Mouse (Mus musculus) T-helper 1 cell (primary cell): Measurements from ENCODE around the gene Olfr279.
"Not testable (repeated sequence)": the region's sequence is repeated elsewhere in the genome, so short reads cannot be mapped to it uniquely, and the experiment has no call there.

Experiments
- in situ Hi-C: fragments of 300-600 bp; cut with MboI, MseI; formaldehyde crosslinking; loops from one replicate; pipeline ENCODE4 v1.15.1; 2025; ENCODE audit warnings: high pct_unique_total_duplicates

Gene Olfr279

GRCm38 (mm10) chr15:98510438-98511385, 18.5 kb downstream of the Olfr279 start:
- in situ Hi-C loops = no loop called here

DNA sequence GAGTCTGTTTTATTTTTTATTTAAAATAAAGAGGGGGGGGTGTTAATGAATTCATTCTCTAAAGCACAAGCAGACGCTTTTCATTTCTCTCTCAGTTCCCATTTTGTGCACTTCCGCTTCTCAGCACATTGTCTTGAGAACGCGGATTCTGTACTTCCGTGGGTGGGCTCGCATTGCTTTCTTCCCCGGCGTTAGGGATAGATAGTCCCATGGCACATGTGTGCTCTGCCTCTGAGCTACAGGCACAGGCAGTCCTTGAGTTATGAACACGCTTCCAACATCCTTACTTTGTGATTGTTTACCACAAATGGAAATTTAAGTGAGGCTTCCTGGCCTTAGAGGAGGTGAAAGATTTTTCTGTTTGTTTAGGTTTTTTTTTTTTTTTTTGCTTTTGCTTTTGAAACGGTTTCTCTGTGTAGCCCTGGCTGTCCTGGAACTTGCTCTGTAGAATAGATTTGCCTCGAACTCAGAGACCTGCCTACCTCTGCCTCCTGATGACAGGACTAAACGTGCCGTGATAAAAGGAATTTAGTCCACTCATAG, 19.3 kb downstream of the Olfr279 start:
- in situ Hi-C loops = no loop called here

- in situ Hi-C loops = no loop called here
Observed at GRCm38 (mm10) chr15:98512232-98512631, 20.0 kb downstream of the Olfr279 start.

- in situ Hi-C loops = no loop called here
Observed at GRCm38 (mm10) chr15:98512799-98513321, 20.7 kb downstream of the Olfr279 start.

GRCm38 (mm10) chr15:98513676-98514075, 21.5 kb downstream of the Olfr279 start:
- in situ Hi-C loops = not testable (repeated sequence)

DNA sequence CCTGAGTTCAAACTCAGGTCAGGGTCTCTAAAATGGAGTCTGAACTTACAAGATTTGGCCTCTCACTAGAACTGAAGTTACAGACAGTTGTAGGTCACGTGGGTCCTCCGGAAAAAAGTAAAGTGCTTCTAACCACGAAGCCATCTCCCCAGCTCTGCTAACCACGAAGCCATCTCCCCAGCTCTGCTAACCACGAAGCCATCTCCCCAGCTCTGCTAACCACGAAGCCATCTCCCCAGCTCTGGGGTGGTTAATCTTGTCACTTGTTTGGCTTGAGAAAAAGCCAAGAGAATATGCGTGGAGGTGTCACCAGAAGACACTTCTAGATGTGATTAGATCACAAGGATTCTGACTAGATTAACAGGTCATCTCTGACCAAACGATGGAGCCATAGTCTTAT, 21.9 kb downstream of the Olfr279 start:
- in situ Hi-C loops = no loop called here

DNA sequence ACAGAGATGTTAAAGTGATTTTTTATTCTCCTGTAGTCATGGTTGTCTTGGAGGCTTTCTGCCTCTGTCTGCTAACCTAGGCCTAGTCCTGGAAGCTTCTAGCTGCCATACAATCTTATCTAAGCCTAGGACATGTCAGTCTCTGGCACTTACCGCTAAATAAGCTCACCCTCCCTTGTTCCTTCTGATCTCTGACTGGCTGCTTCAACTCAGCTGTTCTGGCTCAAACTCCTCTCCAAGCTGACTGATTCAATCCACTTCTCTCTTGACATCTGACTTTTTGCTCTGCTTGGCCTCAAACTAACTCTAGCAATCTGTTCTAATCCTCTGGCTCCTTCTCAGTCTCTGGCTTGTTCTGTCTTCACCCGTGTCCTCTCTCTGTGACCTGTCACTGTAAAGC, 22.6 kb downstream of the Olfr279 start:
- in situ Hi-C loops = not testable (repeated sequence)

DNA sequence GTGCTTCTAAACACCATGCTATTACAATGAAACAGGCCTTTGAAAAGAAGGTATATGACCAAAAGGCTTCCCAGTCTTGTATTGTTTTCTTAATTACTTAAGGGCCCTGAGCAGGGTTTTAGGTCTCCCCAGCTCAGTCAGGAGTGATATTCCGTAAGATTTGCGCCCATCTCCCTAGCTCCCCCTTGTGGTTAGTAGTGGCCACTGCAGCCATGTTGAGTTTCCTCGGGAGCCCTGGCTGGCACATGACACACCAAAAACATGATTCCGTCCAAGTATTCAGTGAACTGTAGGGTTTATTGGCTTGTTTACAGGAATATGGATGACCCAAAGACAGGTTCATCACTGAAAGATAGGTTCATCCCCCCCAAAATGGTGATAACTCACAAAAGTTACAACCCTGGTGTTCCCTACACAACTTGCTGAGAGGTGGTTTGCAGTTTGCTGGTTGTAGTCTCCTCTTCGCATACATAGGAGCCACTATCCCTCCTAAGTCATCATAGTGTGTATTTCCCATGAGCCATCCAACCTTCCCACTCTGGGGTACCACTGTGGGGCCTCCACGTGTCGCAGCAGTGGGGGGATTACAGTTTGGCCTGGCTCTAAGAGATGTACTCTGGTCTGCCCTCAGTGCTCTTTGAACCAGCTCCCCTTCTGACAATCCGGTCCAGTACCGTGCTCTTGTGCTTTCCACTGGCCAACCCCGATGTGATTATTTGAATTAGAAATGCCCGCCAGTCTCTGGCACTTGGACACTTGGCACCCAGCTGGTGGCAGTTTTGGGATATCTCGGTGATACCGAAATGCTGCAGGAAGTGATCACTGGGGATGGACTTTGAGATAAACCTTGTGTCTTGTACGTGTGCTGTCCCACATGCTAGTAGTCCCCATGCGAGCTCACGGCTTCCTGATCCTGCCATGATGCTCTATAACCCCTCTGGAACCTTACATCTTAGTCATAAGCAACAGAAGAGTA, 25.5 kb downstream of the Olfr279 start:
- in situ Hi-C loops = no loop called here

GRCm38 (mm10) chr15:98521245-98521644, 29.0 kb downstream of the Olfr279 start:
- in situ Hi-C loops = no loop called here

DNA sequence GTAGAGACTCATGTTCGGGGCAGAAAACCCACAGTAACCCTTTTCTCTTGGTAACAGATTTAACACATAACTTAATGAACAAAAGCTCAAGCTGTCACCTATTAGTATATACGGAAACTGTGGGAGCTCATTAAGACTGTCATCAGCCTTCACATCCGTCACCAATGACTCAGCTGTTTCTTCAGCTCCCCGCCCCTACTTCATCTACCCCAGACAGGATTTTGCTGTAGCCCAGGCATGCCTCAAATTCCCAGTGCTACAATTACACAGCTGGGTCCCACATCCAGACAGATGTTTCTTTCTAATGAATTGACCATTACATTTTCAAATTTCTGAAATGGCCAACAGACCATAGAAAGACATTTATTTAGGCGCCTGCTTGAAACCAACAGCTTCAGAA, 33.9 kb downstream of the Olfr279 start:
- in situ Hi-C loops = loop anchor here (25.0 kb wide), 1 partner anchor 1461 kb away; no protein-coding TSS in a partner anchor

DNA sequence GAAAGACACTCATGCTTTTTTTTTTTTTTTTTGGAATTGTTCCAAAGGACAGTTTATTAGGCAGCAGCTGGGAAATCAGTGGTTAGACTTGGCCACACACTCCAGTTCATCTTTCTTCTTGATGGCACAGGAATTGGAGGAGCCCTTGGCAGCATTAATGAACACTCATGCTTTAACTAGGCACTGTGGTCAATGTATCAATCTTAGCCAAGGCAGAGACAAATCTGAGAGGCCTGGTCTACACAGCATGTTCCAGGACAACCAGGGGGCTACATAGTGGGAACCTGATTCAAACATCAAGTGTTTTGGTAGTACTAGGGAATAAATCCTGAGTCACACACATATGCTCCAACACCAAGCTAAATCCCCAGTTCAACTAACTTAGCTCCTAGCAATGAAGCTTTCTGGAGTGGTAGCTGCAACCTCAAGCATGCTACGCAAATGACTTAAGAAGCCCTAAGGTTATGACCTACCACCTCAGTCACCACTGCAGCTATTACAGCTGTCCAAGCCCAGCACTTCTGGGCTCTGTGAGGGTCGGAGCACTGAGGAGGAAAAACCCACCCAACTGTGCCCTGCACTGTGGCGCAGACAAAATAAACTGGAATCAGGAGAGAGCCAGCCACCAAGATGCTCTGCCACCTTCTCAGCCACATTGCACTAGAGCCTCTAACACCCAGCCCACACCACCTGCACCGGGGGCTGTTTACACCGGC, 35.0 kb downstream of the Olfr279 start:
- in situ Hi-C loops = loop anchor here (25.0 kb wide), 1 partner anchor 1460 kb away; no protein-coding TSS in a partner anchor

- in situ Hi-C loops = loop anchor here (25.0 kb wide), 1 partner anchor 1459 kb away; no protein-coding TSS in a partner anchor
Observed at GRCm38 (mm10) chr15:98528066-98528563, 35.9 kb downstream of the Olfr279 start.

GRCm38 (mm10) chr15:98532281-98532680, 40.1 kb downstream of the Olfr279 start:
- in situ Hi-C loops = loop anchor here (25.0 kb wide), 1 partner anchor 1455 kb away; no protein-coding TSS in a partner anchor

DNA sequence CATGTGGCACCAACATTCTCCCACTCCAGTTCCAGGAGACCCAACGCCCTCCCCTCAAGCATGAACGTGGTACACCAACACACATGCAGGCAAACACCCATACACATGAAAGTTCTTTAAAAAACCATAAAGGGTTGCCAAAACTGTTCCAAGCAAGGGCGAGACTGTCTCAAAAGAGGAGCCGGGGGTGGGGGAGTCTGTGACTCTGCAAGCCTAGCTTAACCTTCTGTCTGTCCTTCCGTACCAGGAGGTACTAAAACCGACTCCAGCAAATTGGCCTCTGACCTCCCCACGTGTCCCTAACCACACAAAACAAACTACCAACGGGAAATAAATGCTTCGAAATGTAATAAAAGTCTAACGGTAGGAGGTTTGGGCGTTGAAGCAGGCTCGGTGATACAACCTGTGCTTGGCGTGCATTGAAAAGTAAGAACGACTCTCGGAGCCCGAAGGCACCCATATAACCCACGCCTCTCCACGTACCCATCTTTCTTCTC, 40.9 kb downstream of the Olfr279 start:
- in situ Hi-C loops = loop anchor here (25.0 kb wide), 1 partner anchor 1454 kb away; no protein-coding TSS in a partner anchor

DNA sequence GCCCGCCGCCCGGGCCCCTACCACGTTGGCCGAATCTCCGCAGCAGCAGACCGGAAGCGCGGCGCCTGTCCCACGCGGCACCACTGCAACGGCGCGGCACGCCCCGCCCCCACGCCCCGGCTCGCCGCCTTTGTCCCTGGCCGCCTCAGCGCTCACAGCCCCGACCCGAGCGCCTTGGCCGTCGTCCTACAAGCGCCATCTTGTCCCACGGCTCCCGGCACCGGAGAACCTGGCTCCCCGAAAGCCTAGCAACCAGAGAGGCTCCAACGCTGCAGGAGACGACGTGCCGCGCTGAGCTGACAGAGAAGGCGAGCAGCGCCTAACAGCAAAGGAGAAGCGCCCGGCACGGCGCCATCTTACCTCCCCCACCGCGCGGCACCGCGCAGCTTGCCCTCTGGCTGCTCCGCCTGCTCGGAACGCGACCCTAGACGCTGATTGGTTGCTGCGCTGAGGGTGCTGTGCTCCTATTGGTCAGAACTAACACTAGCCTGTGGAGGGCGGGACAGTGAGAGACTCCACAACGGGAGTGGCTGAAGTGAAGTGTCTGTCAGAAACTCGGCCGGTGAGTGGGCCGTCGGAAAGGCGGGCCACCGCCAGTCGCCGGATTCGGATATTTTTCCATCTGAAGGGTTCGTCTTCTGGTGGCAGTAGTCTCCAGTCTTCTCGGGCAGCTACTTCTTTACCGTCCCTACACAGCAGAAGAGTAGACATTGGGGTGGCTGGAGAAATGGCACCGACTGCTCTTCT, 41.9 kb downstream of the Olfr279 start, which contains the start of gene Kansl2:
Kansl2 (minus strand) TSS at position 384 of the 747 bp plus-strand sequence.
- in situ Hi-C loops = loop anchor here (25.0 kb wide), 1 partner anchor 1453 kb away; no protein-coding TSS in a partner anchor

GRCm38 (mm10) chr15:98535921-98536320, 43.7 kb downstream of the Olfr279 start:
- in situ Hi-C loops = loop anchor here (25.0 kb wide), 1 partner anchor 1451 kb away; no protein-coding TSS in a partner anchor

- in situ Hi-C loops = loop anchor here (25.0 kb wide), 1 partner anchor 1450 kb away; no protein-coding TSS in a partner anchor
Observed at GRCm38 (mm10) chr15:98536828-98537510, 44.8 kb downstream of the Olfr279 start.

- in situ Hi-C loops = loop anchor here (25.0 kb wide), 1 partner anchor 1449 kb away; no protein-coding TSS in a partner anchor
Observed at GRCm38 (mm10) chr15:98537923-98538322, 45.7 kb downstream of the Olfr279 start.
